Mouse (Mus musculus): ENCODE data around the gene Abracl.

Abracl gene

GRCm38 (mm10) chr10:18021576-18022311 is 1.3 kb downstream of the Abracl start:
- peak; percentile 3 for DNase-seq

- DNase-seq: no peak
Measured at GRCm38 (mm10) chr10:18020846-18021245, 2.2 kb downstream of the Abracl start.

DNA sequence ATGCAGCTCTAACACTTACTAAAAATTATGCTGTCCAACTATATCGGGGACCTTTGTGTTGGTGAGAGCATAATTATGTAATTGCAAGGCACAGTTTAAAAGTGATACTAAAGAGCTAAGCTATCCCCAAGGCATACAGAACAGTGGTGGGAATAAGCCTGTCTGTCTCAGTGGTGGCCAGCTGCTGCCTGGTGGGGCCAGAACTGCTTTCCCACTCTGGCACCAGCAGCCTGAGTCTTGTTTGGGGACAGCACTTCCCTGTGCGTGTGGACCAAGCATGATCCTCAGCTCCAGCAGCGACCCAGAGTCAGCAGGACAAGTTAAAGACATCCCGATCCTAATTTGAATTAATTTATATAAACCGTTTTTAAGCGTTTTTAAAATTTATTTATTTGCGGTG is 2.6 kb downstream of the Abracl start:
- DNase-seq: no peak

- DNase-seq: no peak
Measured at GRCm38 (mm10) chr10:18011761-18012160, 11.3 kb downstream of the Abracl start.

DNA sequence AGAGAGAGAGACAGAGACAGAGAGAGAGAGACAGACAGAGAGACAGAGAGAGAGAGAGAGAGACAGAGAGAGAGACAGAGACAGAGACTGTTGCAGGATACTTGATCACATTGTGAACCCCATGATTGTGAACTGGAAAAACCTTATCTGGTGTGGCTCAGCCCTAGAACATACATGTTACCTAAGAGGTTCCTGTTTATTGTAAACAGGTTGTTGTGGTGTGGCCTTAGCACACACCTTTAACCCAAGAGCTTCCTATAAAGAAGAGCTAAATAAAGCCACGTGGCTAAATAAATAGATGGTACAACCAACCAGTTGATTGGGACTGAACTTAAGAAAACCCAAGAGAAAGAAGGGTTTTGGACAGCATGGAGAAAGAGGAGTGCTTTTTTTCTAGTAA is 13.3 kb downstream of the Abracl start:
- no peak for DNase-seq

DNA sequence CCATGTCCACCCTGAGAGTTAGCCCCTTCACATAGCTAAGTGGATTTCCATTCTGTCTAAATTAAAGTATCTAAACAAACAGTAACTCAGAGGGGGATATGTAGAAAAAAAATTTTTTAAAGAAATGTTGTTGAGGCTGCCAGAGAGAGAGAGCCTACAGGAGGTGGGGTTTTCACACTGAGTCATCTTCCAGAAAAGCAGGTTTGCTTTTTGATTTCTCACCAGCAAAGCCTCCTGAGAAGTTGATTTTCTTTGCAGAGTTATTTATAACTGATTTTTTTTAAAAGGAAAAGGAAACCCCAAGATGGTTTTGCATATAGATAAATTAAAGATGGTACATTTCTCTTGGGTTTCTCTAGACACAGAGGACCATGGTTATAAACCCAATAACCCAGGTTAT is 15.0 kb downstream of the Abracl start:
- DNase-seq: no peak

DNA sequence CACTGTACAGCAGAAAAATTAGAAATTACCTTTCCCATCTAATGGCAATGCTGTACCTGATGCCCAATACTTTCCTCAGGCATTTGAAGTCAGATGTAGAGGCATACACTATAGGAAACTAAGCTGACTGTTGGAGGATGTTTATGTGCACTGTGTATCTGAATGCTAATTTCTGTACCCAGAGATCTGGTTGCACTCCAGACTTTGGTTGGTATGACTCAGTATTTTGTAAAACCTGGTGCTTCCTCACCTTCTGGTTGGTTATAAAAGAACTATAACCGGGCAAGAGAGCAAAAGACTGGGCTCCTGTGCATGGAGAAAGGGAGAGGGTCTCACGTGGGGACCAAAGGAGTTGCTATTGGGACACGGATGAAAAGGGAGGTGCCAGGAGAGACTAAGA is 15.8 kb downstream of the Abracl start:
- no peak for DNase-seq

- DNase-seq: no peak
Measured at GRCm38 (mm10) chr10:18006756-18007155, 16.3 kb downstream of the Abracl start.

- no peak for DNase-seq
Measured at GRCm38 (mm10) chr10:18005136-18005955, 17.7 kb downstream of the Abracl start.

DNA sequence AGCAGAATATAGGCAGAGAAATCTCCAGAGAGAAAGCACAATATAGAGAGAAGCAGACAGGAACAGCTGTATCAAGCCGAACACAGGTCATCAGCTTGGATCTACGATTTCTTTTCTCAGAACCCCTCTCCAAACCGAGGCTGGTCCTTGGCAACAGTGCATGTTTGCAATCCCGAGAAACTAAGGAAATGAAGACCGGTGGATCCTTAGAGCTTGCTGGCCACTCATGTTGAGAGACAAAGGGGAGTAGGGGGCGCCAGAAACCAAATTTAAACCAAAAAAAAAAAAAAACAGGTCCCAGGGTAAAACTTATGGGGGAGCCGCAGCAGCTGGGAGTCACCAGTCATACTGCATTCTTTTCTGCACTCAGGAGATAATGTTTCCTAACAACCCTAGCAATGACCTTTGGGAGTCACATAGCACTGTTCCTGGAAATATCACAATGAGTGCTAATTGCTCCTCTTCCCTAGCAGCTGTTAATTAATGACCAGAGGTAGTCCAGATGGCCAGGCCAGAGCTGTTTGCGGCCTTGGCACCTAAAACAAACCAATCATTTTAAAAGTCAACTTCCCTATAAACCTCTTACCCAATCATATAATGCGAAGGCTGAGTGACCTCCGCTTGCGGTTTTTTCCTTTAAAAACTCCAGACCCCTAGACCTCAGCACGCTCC is 19.0 kb downstream of the Abracl start:
- no peak for DNase-seq

DNA sequence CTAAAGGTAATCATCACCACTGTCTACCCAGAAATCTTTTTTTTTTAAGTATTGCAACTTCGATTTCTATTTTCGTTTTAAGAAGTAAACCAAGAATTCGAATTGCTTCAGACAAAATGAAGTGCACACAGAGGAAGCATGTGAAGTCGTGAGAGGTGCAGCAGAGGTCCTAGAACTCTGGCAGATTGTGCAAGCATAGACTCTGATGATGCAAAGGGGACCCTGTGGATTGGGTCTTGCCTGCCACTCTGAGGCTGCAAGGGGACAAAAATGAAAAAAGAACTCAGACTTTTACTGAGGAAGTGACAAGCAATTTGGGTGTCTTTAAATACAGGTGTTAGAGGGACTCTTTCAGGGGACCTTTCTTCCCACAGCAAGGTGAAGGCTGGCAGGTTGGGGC is 32.5 kb downstream of the Abracl start:
- DNase-seq: no peak

GRCm38 (mm10) chr10:17989136-17989535 is 34.0 kb downstream of the Abracl start:
- no peak for DNase-seq

GRCm38 (mm10) chr10:17987823-17988423 is 35.2 kb downstream of the Abracl start:
- no peak for DNase-seq

GRCm38 (mm10) chr10:17983313-17983712 is 39.8 kb downstream of the Abracl start:
- peak; percentile 57 for DNase-seq

DNA sequence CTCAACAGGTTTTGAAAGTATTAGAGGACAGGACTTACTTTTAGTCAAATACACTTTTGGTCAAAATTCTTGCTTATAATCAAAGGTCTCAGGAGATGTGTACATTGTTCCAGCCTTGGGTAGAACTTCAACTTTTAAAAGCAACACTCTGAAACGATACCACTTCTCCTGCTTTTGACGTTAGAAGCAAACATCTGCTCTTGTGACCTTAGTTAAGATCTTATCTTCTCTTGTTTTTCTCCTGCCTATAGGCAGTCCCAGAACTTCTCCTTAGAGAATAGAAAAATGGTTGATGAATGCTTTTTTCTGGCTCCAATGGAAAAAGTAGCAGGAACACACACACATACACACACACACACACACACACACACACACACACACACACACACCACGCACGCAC is 57.0 kb downstream of the Abracl start:
- DNase-seq: no peak
